Mouse (Mus musculus): ENCODE results near the gene Hist1h4b. TPM values are rescaled to one million over a fixed set of nuclear protein-coding genes. Genes with fewer than 3 reads are reported as not detected.

Gene Hist1h4b
- polyA plus RNA-seq, 1 experiment, result 27.4 TPM

DNA sequence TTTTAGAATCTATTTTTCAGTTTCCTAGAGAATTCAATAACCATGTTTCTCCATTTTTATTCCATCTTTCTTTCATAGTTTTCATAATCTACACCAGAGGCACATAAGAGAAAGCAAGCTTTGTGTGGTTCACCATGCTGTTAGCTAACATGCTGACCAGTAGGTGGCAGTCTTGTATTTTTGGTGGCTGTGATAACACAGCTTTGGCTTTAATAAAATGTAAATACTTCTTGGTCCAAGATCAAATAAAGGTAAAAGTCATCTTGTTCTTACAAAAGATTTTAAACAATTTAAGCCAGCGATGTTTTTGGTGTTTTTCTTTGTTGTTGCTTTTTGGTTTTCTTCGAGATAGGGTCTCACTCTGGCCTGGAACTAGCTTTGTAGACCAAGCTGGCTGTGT lies 35.7 kb downstream of the Hist1h4b start:
- Histone ChIP-seq H3K4me3 (ENCODE audit: extremely low read depth, insufficient read depth, insufficient read length) (no peak overlapping the region), H3K4me1 (ENCODE audit: control insufficient read depth, insufficient read depth, insufficient read length) (no peaks in the 10 kb centered on the region), H3K27ac (ENCODE audit: insufficient read depth, low read length) (no peak overlapping the region), H3K27me3 (ENCODE audit: control insufficient read depth, insufficient read depth, low read length) (no peaks in the 10 kb centered on the region), H3K36me3 (ENCODE audit: control insufficient read depth, insufficient read depth, low read length) (no peaks in the 10 kb centered on the region)
- 42% methylated on average over 2 of the region's 2 CpGs for WGBS
- no peak for TF ChIP-seq POLR2A (IDR thresholded peaks at IDR 0.05; ENCODE audit: low read depth, low read length)
- peak; percentile 27; the same call in 1 of the 2 replicates for TF ChIP-seq CTCF (IDR thresholded peaks at IDR 0.05; ENCODE audit: extremely low read depth, insufficient read depth, insufficient read length, insufficient replicate concordance)
- DNase-seq (ENCODE audit: low read depth in 1 of 2, low spot score in 2 of 2), result peak; percentile 43 to 50

DNA sequence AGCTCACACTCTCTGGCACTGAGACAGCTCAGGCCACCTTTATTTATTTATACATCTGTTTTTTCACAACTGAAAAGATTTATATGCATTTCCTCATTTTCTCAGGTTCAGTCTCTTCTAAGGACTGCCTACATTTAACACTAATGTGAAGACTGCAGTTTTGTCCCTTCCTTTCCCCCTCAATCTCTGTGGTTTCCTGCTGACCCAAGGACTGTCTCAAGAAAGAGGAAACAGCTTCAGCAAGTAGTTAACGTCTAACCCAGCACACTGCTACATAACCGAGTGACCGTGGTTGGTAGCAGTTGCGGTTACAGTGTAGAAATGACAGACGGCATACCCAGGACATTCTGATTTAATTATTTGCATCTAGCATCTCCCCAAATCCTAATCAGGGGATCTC lies 42.6 kb downstream of the Hist1h4b start:
- TF ChIP-seq CTCF (IDR thresholded peaks at IDR 0.05; ENCODE audit: extremely low read depth, insufficient read depth, insufficient read length, insufficient replicate concordance), result no peak
- TF ChIP-seq POLR2A (IDR thresholded peaks at IDR 0.05; ENCODE audit: low read depth, low read length), result no peak
- peak in 1 of 2 experiments; percentile 8 for DNase-seq (ENCODE audit: low read depth in 1 of 2, low spot score in 2 of 2)
- 13% methylated on average over 5 of the region's 5 CpGs for WGBS

DNA sequence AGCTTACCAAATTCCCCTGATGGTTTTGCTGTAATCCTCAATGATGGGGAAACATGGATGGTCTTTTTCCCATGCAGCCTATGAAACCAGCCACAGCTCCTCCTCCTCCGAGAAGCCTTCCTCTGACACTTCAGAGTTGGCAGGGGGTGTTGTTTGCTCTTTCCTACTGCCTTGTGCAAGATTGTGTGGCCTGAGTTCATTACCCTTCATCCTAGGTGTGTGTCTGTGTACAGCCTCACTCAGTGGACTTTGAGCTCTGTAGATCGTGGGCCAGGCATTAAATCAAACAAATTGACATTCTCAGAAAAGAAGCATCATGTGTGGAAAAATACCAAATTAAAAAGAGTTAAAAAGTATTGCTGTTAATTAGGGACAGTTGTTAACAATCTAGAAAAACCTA lies 47.7 kb downstream of the Hist1h4b start:
- Histone ChIP-seq H3K4me3 (ENCODE audit: extremely low read depth, insufficient read depth, insufficient read length) (no peak overlapping the region), H3K27me3 (ENCODE audit: control insufficient read depth, insufficient read depth, low read length) (no peaks in the 10 kb centered on the region), H3K36me3 (ENCODE audit: control insufficient read depth, insufficient read depth, low read length) (no peaks in the 10 kb centered on the region), H3K27ac (ENCODE audit: insufficient read depth, low read length) (no peak overlapping the region), H3K4me1 (ENCODE audit: control insufficient read depth, insufficient read depth, insufficient read length) (no peaks in the 10 kb centered on the region)
- TF ChIP-seq POLR2A (IDR thresholded peaks at IDR 0.05; ENCODE audit: low read depth, low read length), result no peak
- TF ChIP-seq CTCF (IDR thresholded peaks at IDR 0.05; ENCODE audit: extremely low read depth, insufficient read depth, insufficient read length, insufficient replicate concordance), result no peak
- WGBS, result 82% methylated on average over 2 of the region's 2 CpGs
- DNase-seq (ENCODE audit: low read depth in 1 of 2, low spot score in 2 of 2), result no peak

More for the DNA sequence above, 42.6 kb downstream of the Hist1h4b start:
- H3K4me1 ChIP-seq (ENCODE audit: control insufficient read depth, insufficient read depth, insufficient read length), result peaks cover 6% of the 10 kb centered on the region
- no peaks in the 10 kb centered on the region for H3K36me3 ChIP-seq (ENCODE audit: control insufficient read depth, insufficient read depth, low read length)
- no peak overlapping the region for H3K27ac ChIP-seq (ENCODE audit: insufficient read depth, low read length)
- no peaks in the 10 kb centered on the region for H3K27me3 ChIP-seq (ENCODE audit: control insufficient read depth, insufficient read depth, low read length)
- H3K4me3 ChIP-seq (ENCODE audit: extremely low read depth, insufficient read depth, insufficient read length), result no peak overlapping the region

DNA sequence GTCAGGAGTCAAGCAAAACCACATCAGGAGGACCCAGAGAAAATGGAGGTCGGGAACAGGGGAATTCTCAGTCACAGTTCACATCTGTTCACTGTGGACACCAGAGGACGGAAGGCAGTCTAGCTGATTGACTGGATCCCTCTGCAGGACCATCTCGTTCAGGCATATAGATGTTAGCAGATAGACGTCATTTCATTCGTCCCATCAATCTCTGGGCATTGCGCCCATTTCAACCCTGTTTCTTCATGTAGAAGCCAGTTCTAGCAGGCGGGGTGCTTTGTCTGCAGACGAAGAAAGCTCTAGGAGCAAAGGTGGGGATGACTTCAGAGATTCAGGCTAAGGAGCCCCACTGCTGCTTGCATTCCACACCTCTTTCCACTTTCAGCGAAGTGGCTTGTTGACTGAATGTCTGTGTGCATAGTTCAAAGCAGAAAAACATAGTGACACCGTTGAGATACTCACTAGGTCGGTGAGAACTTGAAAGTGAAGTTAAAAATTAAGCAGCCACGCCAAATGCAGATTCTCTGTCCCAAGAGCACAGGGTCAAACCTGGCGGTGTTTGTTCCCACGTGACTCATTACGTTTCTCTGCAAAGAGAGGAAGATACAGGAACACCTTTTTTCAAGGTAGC lies 49.7 kb downstream of the Hist1h4b start, which contains the start of gene Slc17a2:
Slc17a2 (plus strand) TSS at position 572 of the 631 bp plus-strand sequence.
- Histone ChIP-seq H3K4me3 (ENCODE audit: extremely low read depth, insufficient read depth, insufficient read length) (no peak within 1 kb of the TSS), H3K36me3 (ENCODE audit: control insufficient read depth, insufficient read depth, low read length) (no peaks in the 10 kb centered on the region), H3K4me1 (ENCODE audit: control insufficient read depth, insufficient read depth, insufficient read length) (no peaks in the 10 kb centered on the region), H3K27me3 (ENCODE audit: control insufficient read depth, insufficient read depth, low read length) (no peaks in the 10 kb centered on the region), H3K27ac (ENCODE audit: insufficient read depth, low read length) (no peak within 1 kb of the TSS)
- 87% methylated on average over 15 of the region's 15 CpGs for WGBS
- DNase-seq (ENCODE audit: low read depth in 1 of 2, low spot score in 2 of 2), result no peak
- TF ChIP-seq CTCF (IDR thresholded peaks at IDR 0.05; ENCODE audit: extremely low read depth, insufficient read depth, insufficient read length, insufficient replicate concordance) (no peak), POLR2A (IDR thresholded peaks at IDR 0.05; ENCODE audit: low read depth, low read length) (no peak)

Other genes starting within 250 kb of the Hist1h4b start
- 26.5 and 53.6 TPM in 2 replicates for gene Hist1h4h, start 226.0 kb upstream of the Hist1h4b start, polyA plus RNA-seq (2012; rRNA removed)
- 733 and 772 TPM in 2 replicates for gene Hist1h2af, start 223.1 kb upstream of the Hist1h4b start, polyA plus RNA-seq (2012; rRNA removed)
- 34.4 and 52.1 TPM in 2 replicates for gene Hist1h3g, start 221.6 kb upstream of the Hist1h4b start, polyA plus RNA-seq (2012; rRNA removed)
- gene Hist1h2bh, start 213.6 kb upstream of the Hist1h4b start, polyA plus RNA-seq (2012; rRNA removed), result 4.9 and 8.4 TPM in 2 replicates
- gene Hist1h3f, start 213.0 kb upstream of the Hist1h4b start, polyA plus RNA-seq (2012; rRNA removed), result 10.2 and 16.1 TPM in 2 replicates
- gene Hist1h4f, start 205.4 kb upstream of the Hist1h4b start, polyA plus RNA-seq (2012; rRNA removed), result 24.8 and 33.8 TPM in 2 replicates
- 0.30 and 0.39 TPM in 2 replicates for gene Hist1h1d, start 203.8 kb upstream of the Hist1h4b start, polyA plus RNA-seq (2012; rRNA removed)
- gene Hist1h3e, start 194.6 kb upstream of the Hist1h4b start, polyA plus RNA-seq (2012; rRNA removed), result 36.8 and 50.5 TPM in 2 replicates
- gene Hist1h2ae, start 185.8 kb upstream of the Hist1h4b start, polyA plus RNA-seq (2012; rRNA removed), result 15.5 and 23.4 TPM in 2 replicates
- gene Hist1h2bg, start 185.6 kb upstream of the Hist1h4b start, polyA plus RNA-seq (2012; rRNA removed), result 57.5 and 66.9 TPM in 2 replicates
- 26.2 and 28.3 TPM in 2 replicates for gene Hist1h2bf, start 182.8 kb upstream of the Hist1h4b start, polyA plus RNA-seq (2012; rRNA removed)
- 12.2 and 23.2 TPM in 2 replicates for gene Hist1h2ad, start 182.6 kb upstream of the Hist1h4b start, polyA plus RNA-seq (2012; rRNA removed)
- 20.9 and 27.9 TPM in 2 replicates for gene Hist1h3d, start 181.2 kb upstream of the Hist1h4b start, polyA plus RNA-seq (2012; rRNA removed)
- 19.1 and 20.9 TPM in 2 replicates for gene Hist1h4d, start 175.4 kb upstream of the Hist1h4b start, polyA plus RNA-seq (2012; rRNA removed)
- 2.8 and 3.8 TPM in 2 replicates for gene Hist1h2be, start 135.9 kb upstream of the Hist1h4b start, polyA plus RNA-seq (2012; rRNA removed)
- gene Hist1h1e, start 134.5 kb upstream of the Hist1h4b start, polyA plus RNA-seq (2012; rRNA removed), result 2.9 and 3.7 TPM in 2 replicates
- 1.2 and 2.0 TPM in 2 replicates for gene Hist1h2ac, start 73.1 kb upstream of the Hist1h4b start, polyA plus RNA-seq (2012; rRNA removed)
- 41.8 and 44.4 TPM in 2 replicates for gene Hist1h2bc, start 72.8 kb upstream of the Hist1h4b start, polyA plus RNA-seq (2012; rRNA removed)
- not detected in 2 replicates for gene Hist1h1t, start 61.2 kb upstream of the Hist1h4b start, polyA plus RNA-seq (2012; rRNA removed)
- 20.0 and 33.6 TPM in 2 replicates for gene Hist1h4c, start 58.6 kb upstream of the Hist1h4b start, polyA plus RNA-seq (2012; rRNA removed)
- 20.7 and 26.1 TPM in 2 replicates for gene Hfe, start 46.2 kb upstream of the Hist1h4b start, polyA plus RNA-seq (2012; rRNA removed)
- gene Hist1h1c, start 18.2 kb upstream of the Hist1h4b start, polyA plus RNA-seq (2012; rRNA removed), result 20.9 and 25.5 TPM in 2 replicates
- 35.9 and 50.3 TPM in 2 replicates for gene Hist1h3c, start 11.4 kb upstream of the Hist1h4b start, polyA plus RNA-seq (2012; rRNA removed)
- gene Hist1h2bb, start 10.3 kb upstream of the Hist1h4b start, polyA plus RNA-seq (2012; rRNA removed), result 23.7 and 32.9 TPM in 2 replicates
- 28.4 and 40.3 TPM in 2 replicates for gene Hist1h2ab, start 5.9 kb upstream of the Hist1h4b start, polyA plus RNA-seq (2012; rRNA removed)
- gene Hist1h3b, start 4.7 kb upstream of the Hist1h4b start, polyA plus RNA-seq (2012; rRNA removed), result 54.9 and 68.9 TPM in 2 replicates
- 16.1 and 29.5 TPM in 2 replicates for gene Hist1h4a, start 4.2 kb downstream of the Hist1h4b start, polyA plus RNA-seq (2012; rRNA removed)
- gene Hist1h3a, start 5.4 kb downstream of the Hist1h4b start, polyA plus RNA-seq (2012; rRNA removed), result 38.4 and 54.1 TPM in 2 replicates
- gene Hist1h1a, start 6.7 kb downstream of the Hist1h4b start, polyA plus RNA-seq (2012; rRNA removed), result 1.3 and 1.5 TPM in 2 replicates
- not detected in 2 replicates for gene Trim38, start 12.9 kb downstream of the Hist1h4b start, polyA plus RNA-seq (2012; rRNA removed)
- gene Slc17a2, start 50.0 kb downstream of the Hist1h4b start, polyA plus RNA-seq (2012; rRNA removed), result not detected in 2 replicates
- 0.06 TPM in 1 of 2 replicates, not detected in the other for gene Slc17a3, start 82.4 kb downstream of the Hist1h4b start, polyA plus RNA-seq (2012; rRNA removed)
- gene Slc17a1, start 110.7 kb downstream of the Hist1h4b start, polyA plus RNA-seq (2012; rRNA removed), result 0.11 TPM in 1 of 2 replicates, not detected in the other
- gene Slc17a4, start 158.0 kb downstream of the Hist1h4b start, polyA plus RNA-seq (2012; rRNA removed), result 0.07 and 0.13 TPM in 2 replicates
- not detected in 2 replicates for gene Hist1h2ba, start 177.1 kb downstream of the Hist1h4b start, polyA plus RNA-seq (2012; rRNA removed)
- gene Hist1h2aa, start 177.4 kb downstream of the Hist1h4b start, polyA plus RNA-seq (2012; rRNA removed), result not detected in 2 replicates
- not detected in 2 replicates for gene Scgn, start 234.2 kb downstream of the Hist1h4b start, polyA plus RNA-seq (2012; rRNA removed)

Measured in spleen, adult 2 months (tissue).